Mouse (Mus musculus) neural tube, embryonic 13.5 days (tissue): ENCODE data around the gene Kcng4. TPM values are rescaled to one million over a fixed set of nuclear protein-coding genes. Genes with fewer than 3 reads are reported as not detected.

Experiments used
- ATAC-seq: fragments of 200-750 bp; cut with Nextera tagmentation; 2 replicates; pipeline ENCODE4 v1.8.0; 2017; ENCODE audit warnings: low read depth, mild to moderate bottlenecking, moderate TSS enrichment, moderate library complexity
- H3K27ac ChIP-seq: fragments of 300-500 bp; sonication (generic); replicated peaks from 2 replicates; pipeline ENCODE4 v1.5.1; 2015; ENCODE audit warnings: moderate library complexity, mild to moderate bottlenecking, inconsistent platforms
- H3K27me3 ChIP-seq: fragments of 300-500 bp; sonication (generic); 2 replicates; pipeline ENCODE4 v1.6.1; 2015; ENCODE audit warnings: mild to moderate bottlenecking, inconsistent platforms
- H3K36me3 ChIP-seq: fragments of 300-500 bp; sonication (generic); 2 replicates; pipeline ENCODE4 v1.6.1; 2015; ENCODE audit warnings: mild to moderate bottlenecking, inconsistent platforms
- H3K4me1 ChIP-seq: fragments of 300-500 bp; sonication (generic); replicated peaks from 2 replicates; pipeline ENCODE4 v1.6.1; 2015; ENCODE audit warnings: inconsistent platforms
- H3K4me2 ChIP-seq: fragments of 300-500 bp; sonication (generic); 2 replicates; pipeline ENCODE4 v1.6.1; 2015; ENCODE audit warnings: inconsistent platforms, mild to moderate bottlenecking, moderate library complexity
- H3K4me3 ChIP-seq: fragments of 300-500 bp; sonication (generic); 2 replicates; pipeline ENCODE4 v1.5.1; 2015; ENCODE audit warnings: mild to moderate bottlenecking, inconsistent platforms
- H3K9ac ChIP-seq: fragments of 300-500 bp; sonication (generic); 2 replicates; pipeline ENCODE4 v1.6.1; 2015; ENCODE audit warnings: moderate library complexity, mild to moderate bottlenecking, inconsistent platforms
- H3K9me3 ChIP-seq: fragments of 300-500 bp; sonication (generic); 2 replicates; pipeline ENCODE4 v1.6.1; 2016; ENCODE audit warnings: inconsistent platforms
- WGBS: fragments of 180-500 bp; shearing (Covaris S2); methylation state at CpG from one replicate; pipeline ENCODE4 v1.1.7; 2015; 5-methylcytosine and 5-hydroxymethylcytosine counted together
- polyA plus RNA-seq: library from polyadenylated mRNA; unstranded; fragments of >200 nt; fragmentation: Nextera tagmentation; extraction: Ambion mirVana; gene quantifications from 2 replicates; pipeline ENCODE4 v1.2.1, GENCODE M21; 2015

Kcng4 gene
- polyA plus RNA-seq, 1 experiment from 2014 or later = not detected

- WGBS = under 1% methylated on average over 23 of the region's 23 CpGs
- H3K9me3 ChIP-seq = peaks cover 6% of the 10 kb centered on the region
- H3K4me1 ChIP-seq = peaks cover 11% of the 10 kb centered on the region
- H3K27me3 ChIP-seq = no peaks in the 10 kb centered on the region
- no peak within 1 kb of the TSS for H3K27ac ChIP-seq
- H3K36me3 ChIP-seq = peaks cover 28% of the 10 kb centered on the region
- H3K9ac ChIP-seq = peak within 1 kb of the TSS; percentile 80
- ATAC-seq = peak; percentile 79
- peak within 1 kb of the TSS; percentile 70 for H3K4me3 ChIP-seq
- H3K4me2 ChIP-seq = peak within 1 kb of the TSS; percentile 67
Observed at GRCm38 (mm10) chr8:119604996-119605395, 30.5 kb downstream of the Kcng4 start, which contains the start of gene Taf1c. Gene Taf1c (minus strand): TSS chr8:119605222.

- H3K27me3 ChIP-seq = no peaks in the 10 kb centered on the region
- peak overlapping the region; percentile 80 for H3K9ac ChIP-seq
- peaks cover 34% of the 10 kb centered on the region for H3K36me3 ChIP-seq
- peak overlapping the region; percentile 67 for H3K4me2 ChIP-seq
- ATAC-seq = 0 out of 2 replicates have a peak, but pooled peaks have one; percentile 23
- WGBS = 44% methylated on average over 12 of the region's 12 CpGs
- peak overlapping the region; percentile 70 for H3K4me3 ChIP-seq
- H3K9me3 ChIP-seq = peaks cover 6% of the 10 kb centered on the region
- H3K27ac ChIP-seq = no peak overlapping the region
- H3K4me1 ChIP-seq = peaks cover 11% of the 10 kb centered on the region
Observed at GRCm38 (mm10) chr8:119604398-119604803, 31.1 kb downstream of the Kcng4 start.

DNA sequence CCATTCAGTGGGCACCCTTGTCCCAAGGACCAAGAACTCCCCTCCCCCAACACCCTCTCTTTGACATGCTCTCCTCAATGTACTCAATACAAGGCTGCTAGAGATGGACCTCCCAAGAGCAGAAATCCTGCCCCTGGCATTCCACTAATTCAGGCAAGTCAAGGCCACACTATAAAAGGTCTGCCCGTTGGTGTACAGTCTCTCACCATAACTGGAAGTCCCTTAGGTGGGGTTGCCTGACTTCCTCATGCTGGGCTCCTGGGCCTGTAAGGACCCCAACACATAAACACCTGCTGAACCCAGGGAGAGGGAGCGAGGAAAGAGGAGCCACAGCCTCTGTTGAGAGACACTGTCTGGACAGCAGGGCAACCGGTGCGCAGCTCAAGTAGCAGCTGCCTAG lies 31.7 kb downstream of the Kcng4 start:
- H3K9ac ChIP-seq = peak overlapping the region; percentile 80
- H3K4me2 ChIP-seq = peak overlapping the region; percentile 67
- peaks cover 40% of the 10 kb centered on the region for H3K36me3 ChIP-seq
- 0 out of 2 replicates have a peak, but pooled peaks cover under 1% of the 10 kb centered on the region for H3K9me3 ChIP-seq
- H3K4me3 ChIP-seq = peak overlapping the region; percentile 70; the same call in 1 of the 2 replicates
- H3K4me1 ChIP-seq = peaks cover 11% of the 10 kb centered on the region
- no peak for ATAC-seq
- no peaks in the 10 kb centered on the region for H3K27me3 ChIP-seq
- 91% methylated on average over 4 of the region's 4 CpGs for WGBS
- H3K27ac ChIP-seq = no peak overlapping the region

DNA sequence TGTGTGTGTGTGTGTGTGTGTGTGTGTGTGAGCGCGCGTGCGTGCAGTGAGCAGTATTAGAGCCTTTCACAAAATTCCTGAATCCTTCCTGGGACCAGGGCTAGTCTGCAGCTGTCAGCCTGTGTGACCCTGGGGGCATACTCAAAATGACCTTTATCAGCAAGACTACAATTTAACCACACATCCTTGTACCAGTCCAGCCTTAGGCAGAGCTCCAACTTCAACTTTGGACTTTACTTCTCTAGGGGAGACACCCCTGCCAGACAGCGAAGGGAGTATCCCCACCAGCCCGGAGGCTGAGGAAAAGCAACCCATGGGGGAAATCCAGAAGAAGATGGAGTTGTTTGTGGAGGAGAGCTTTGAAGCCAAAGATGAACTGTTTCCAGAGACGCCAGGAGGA lies 44.0 kb downstream of the Kcng4 start:
- Histone ChIP-seq H3K4me3 (no peak overlapping the region), H3K27ac (no peak overlapping the region), H3K4me2 (no peak overlapping the region), H3K9me3 (no peaks in the 10 kb centered on the region), H3K36me3 (peaks cover 6% of the 10 kb centered on the region), H3K9ac (no peak overlapping the region), H3K27me3 (no peaks in the 10 kb centered on the region), H3K4me1 (peaks cover 8% of the 10 kb centered on the region; the same call in 1 of the 2 replicates)
- no peak for ATAC-seq
- WGBS = 93% methylated on average over 7 of the region's 7 CpGs

- WGBS = 84% methylated on average over 14 of the region's 14 CpGs
- no peak for ATAC-seq
- peaks cover 11% of the 10 kb centered on the region for H3K4me1 ChIP-seq
Observed at GRCm38 (mm10) chr8:119590348-119590747, 45.1 kb downstream of the Kcng4 start.

DNA sequence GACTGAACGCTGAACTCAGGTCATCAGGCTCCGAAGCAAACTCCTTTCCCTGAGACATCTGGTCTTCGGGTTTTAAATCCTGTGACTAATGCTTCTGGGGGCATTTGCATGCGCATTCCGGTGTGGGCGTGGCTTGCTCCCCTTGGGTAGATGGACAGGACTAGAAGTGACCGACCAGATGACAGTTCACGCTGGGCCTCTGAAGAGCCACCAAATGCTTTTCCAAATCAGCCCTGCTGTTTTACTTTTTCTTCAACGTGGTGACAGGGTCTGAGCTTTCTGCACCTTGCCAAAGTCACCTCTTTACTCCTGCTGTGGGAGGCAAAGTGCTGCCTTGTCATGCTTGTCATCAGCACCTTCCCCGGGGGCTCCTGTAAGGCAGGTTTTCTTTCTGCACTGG lies 46.6 kb downstream of the Kcng4 start:
- no peaks in the 10 kb centered on the region for H3K36me3 ChIP-seq
- no peak overlapping the region for H3K4me3 ChIP-seq
- H3K9ac ChIP-seq = no peak overlapping the region
- H3K4me1 ChIP-seq = peaks cover 3% of the 10 kb centered on the region; the same call in 1 of the 2 replicates
- H3K4me2 ChIP-seq = no peak overlapping the region
- ATAC-seq = no peak
- no peak overlapping the region for H3K27ac ChIP-seq
- H3K27me3 ChIP-seq = no peaks in the 10 kb centered on the region
- H3K9me3 ChIP-seq = no peaks in the 10 kb centered on the region
- 28% methylated on average over 10 of the region's 10 CpGs for WGBS

More at GRCm38 (mm10) chr8:119590348-119590747, 45.1 kb downstream of the Kcng4 start:
- no peak overlapping the region for H3K4me2 ChIP-seq
- no peak overlapping the region for H3K4me3 ChIP-seq
- no peak overlapping the region for H3K9ac ChIP-seq
- H3K27me3 ChIP-seq = no peaks in the 10 kb centered on the region
- H3K36me3 ChIP-seq = no peaks in the 10 kb centered on the region
- no peaks in the 10 kb centered on the region for H3K9me3 ChIP-seq
- H3K27ac ChIP-seq = no peak overlapping the region

DNA sequence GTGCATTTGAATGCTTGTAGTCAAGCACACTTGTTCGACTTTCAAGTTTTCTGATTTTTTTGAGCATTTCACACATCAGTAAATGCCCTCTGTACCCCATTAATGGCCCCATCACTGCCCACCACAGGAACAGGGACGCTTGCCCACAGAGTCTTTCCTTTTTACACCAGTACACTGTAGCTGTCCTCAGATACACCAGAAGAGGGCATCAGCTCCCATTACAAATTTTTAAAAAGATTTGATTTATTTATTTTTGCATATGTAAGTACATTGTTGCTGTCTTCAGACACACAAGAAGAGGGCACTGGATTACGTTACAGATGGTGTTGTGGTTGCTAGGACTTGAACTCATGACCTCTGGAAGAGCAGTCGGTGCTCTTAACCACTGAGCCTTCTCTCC lies 47.2 kb downstream of the Kcng4 start:
- H3K27ac ChIP-seq = no peak overlapping the region
- no peak overlapping the region for H3K9ac ChIP-seq
- no peak overlapping the region for H3K4me3 ChIP-seq
- 69% methylated on average over 4 of the region's 4 CpGs for WGBS
- H3K4me2 ChIP-seq = no peak overlapping the region
- no peaks in the 10 kb centered on the region for H3K27me3 ChIP-seq
- no peaks in the 10 kb centered on the region for H3K36me3 ChIP-seq
- ATAC-seq = no peak
- H3K4me1 ChIP-seq = peaks cover 3% of the 10 kb centered on the region; the same call in 1 of the 2 replicates
- H3K9me3 ChIP-seq = no peaks in the 10 kb centered on the region

DNA sequence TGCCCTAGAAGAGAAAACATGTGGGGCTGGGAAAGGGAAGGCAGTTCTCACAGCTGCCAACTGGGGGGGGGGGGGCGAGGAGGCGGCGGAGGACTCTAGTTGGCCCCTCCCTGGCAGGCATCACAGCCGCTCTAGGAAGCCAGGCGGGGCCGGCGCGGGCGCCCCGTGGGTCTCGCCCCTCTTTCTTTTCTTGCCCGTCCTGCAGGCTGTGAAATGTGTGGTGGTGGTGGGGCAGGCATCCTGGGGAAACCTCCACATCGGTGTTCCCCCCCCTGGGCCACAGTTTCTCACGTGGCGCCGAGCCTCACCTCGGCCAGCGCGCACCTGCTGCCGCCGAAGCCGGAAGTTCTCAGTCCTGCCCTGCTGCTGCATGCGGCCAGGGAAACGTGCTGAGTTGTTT lies 49.6 kb downstream of the Kcng4 start:
- 22% methylated on average over 17 of the region's 24 CpGs for WGBS
- no peaks in the 10 kb centered on the region for H3K36me3 ChIP-seq
- H3K4me1 ChIP-seq = peaks cover 3% of the 10 kb centered on the region; the same call in 1 of the 2 replicates
- H3K4me2 ChIP-seq = peak overlapping the region; percentile 52
- H3K4me3 ChIP-seq = peak overlapping the region; percentile 25
- H3K27ac ChIP-seq = no peak overlapping the region
- no peaks in the 10 kb centered on the region for H3K27me3 ChIP-seq
- H3K9me3 ChIP-seq = no peaks in the 10 kb centered on the region
- peak overlapping the region; percentile 34; the same call in 1 of the 2 replicates for H3K9ac ChIP-seq
- ATAC-seq = no peak

- Histone ChIP-seq H3K4me1 (no peaks in the 10 kb centered on the region; the same call in 1 of the 2 replicates), H3K27ac (no peak overlapping the region), H3K4me2 (no peak overlapping the region), H3K36me3 (no peaks in the 10 kb centered on the region), H3K9me3 (no peaks in the 10 kb centered on the region), H3K27me3 (peaks cover 22% of the 10 kb centered on the region), H3K9ac (no peak overlapping the region), H3K4me3 (no peak overlapping the region)
- 83% methylated on average over 5 of the region's 5 CpGs for WGBS
- ATAC-seq = no peak
Observed at GRCm38 (mm10) chr8:119580441-119581161, 54.9 kb downstream of the Kcng4 start.

DNA sequence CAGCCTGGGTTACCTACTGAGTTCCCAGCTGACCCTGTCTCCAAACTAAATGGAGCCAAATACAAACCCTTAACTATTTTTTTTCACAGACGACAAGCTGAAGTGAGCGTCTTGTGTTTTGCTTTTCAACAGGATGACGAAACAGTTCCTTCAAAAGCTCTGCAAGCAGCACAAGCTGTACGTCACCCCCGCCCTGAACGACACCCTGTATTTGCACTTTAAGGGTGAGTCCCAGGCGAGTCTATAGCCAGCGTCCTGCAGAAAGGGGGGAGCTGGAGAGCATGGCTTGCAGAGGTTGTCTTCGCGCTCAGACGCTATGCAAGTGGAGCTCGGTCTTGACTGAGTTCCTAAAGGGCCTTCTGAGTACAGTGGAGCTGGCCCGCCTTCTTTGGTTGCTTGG lies 56.4 kb downstream of the Kcng4 start:
- no peaks in the 10 kb centered on the region for H3K9me3 ChIP-seq
- H3K27ac ChIP-seq = no peak overlapping the region
- 41% methylated on average over 13 of the region's 13 CpGs for WGBS
- no peak overlapping the region for H3K4me2 ChIP-seq
- peaks cover 23% of the 10 kb centered on the region for H3K27me3 ChIP-seq
- ATAC-seq = no peak
- H3K36me3 ChIP-seq = no peaks in the 10 kb centered on the region
- no peak overlapping the region for H3K4me3 ChIP-seq
- H3K4me1 ChIP-seq = peaks cover 2% of the 10 kb centered on the region
- H3K9ac ChIP-seq = no peak overlapping the region

GRCm38 (mm10) chr8:119575366-119575726 lies 60.1 kb downstream of the Kcng4 start:
- 3% methylated on average over 16 of the region's 16 CpGs for WGBS

GRCm38 (mm10) chr8:119574437-119575365 lies 60.8 kb downstream of the Kcng4 start, which contains the start of the genes Hsdl1 and Dnaaf1:
Gene Hsdl1 (minus strand): TSS chr8:119575183.
Gene Dnaaf1 (plus strand): TSS chr8:119575235.
- Histone ChIP-seq H3K4me2 (peak within 1 kb of the TSS; percentile 91), H3K9ac (peak within 1 kb of the TSS; percentile 89), H3K36me3 (no peaks in the 10 kb centered on the region), H3K9me3 (no peaks in the 10 kb centered on the region), H3K27me3 (peaks cover 23% of the 10 kb centered on the region), H3K4me1 (peaks cover 21% of the 10 kb centered on the region), H3K27ac (peak within 1 kb of the TSS; percentile 81), H3K4me3 (peak within 1 kb of the TSS; percentile 88)
- WGBS = under 1% methylated on average over 94 of the region's 97 CpGs
- peak; percentile 91 for ATAC-seq

More at GRCm38 (mm10) chr8:119575366-119575726, 60.1 kb downstream of the Kcng4 start:
- H3K4me2 ChIP-seq = peak overlapping the region; percentile 91
- H3K27ac ChIP-seq = peak overlapping the region; percentile 81; the same call in 1 of the 2 replicates
- H3K36me3 ChIP-seq = no peaks in the 10 kb centered on the region
- peak overlapping the region; percentile 88 for H3K4me3 ChIP-seq
- peak overlapping the region; percentile 89 for H3K9ac ChIP-seq
- no peaks in the 10 kb centered on the region for H3K9me3 ChIP-seq
- peaks cover 21% of the 10 kb centered on the region for H3K4me1 ChIP-seq
- peaks cover 23% of the 10 kb centered on the region for H3K27me3 ChIP-seq
- peak; percentile 68; the same call in 1 of the 2 replicates for ATAC-seq
